Mouse (Mus musculus) midbrain, embryonic 10.5 days (tissue): ENCODE measurements at regions not wholly inside any gene's neighbourhood (a gene's known extent, or its start where the extent isn't known, plus 50 kb on each side); places are given as distances from the start of the nearest gene placed in this dataset.
"Not testable (repeated sequence)": the region's sequence is repeated elsewhere in the genome, so short reads cannot be mapped to it uniquely, and the experiment has no call there.

Experiments
- DNase-seq: peaks from one replicate; pipeline ENCODE4 v3.0.0-alpha.2; 2017; ENCODE audit warnings: low spot score
- H3K27ac ChIP-seq: fragments of 300-500 bp; sonication (generic); replicated peaks from 2 replicates; pipeline ENCODE4 v1.5.1; 2016; ENCODE audit warnings: mild to moderate bottlenecking
- H3K27me3 ChIP-seq: fragments of 300-500 bp; sonication (generic); 2 replicates; pipeline ENCODE4 v1.6.1; 2016; ENCODE audit warnings: low read depth, mild to moderate bottlenecking; ENCODE audit not compliant: poor library complexity, severe bottlenecking
- H3K36me3 ChIP-seq: fragments of 300-500 bp; sonication (generic); 2 replicates; pipeline ENCODE4 v1.6.1; 2016; ENCODE audit warnings: mild to moderate bottlenecking, moderate library complexity
- H3K4me1 ChIP-seq: fragments of 300-500 bp; sonication (generic); 2 replicates; pipeline ENCODE4 v1.6.1; 2016
- H3K4me3 ChIP-seq: fragments of 300-500 bp; sonication (generic); 2 replicates; pipeline ENCODE4 v1.5.1; 2016; ENCODE audit warnings: mild to moderate bottlenecking, moderate library complexity
- H3K9me3 ChIP-seq: fragments of 300-500 bp; sonication (generic); replicated peaks from 2 replicates; pipeline ENCODE4 v1.6.1; 2016; ENCODE audit warnings: mild to moderate bottlenecking
- WGBS: fragments of 180-500 bp; shearing (Covaris S2); methylation state at CpG from one replicate; pipeline ENCODE4 v1.1.7; 2016; 5-methylcytosine and 5-hydroxymethylcytosine counted together

- peak; percentile 52 for DNase-seq
- 13% methylated on average over 39 of the region's 39 CpGs for WGBS
- Histone ChIP-seq H3K27ac (peak overlapping the region; percentile 79), H3K4me3 (peak overlapping the region; percentile 46)
- H3K27me3 ChIP-seq, H3K4me1 ChIP-seq, H3K36me3 ChIP-seq, H3K9me3 ChIP-seq: not testable (repeated sequence)
Observed at GRCm38 (mm10) chr7:60492028-60492995, 352.3 kb upstream of the Snrpn start.

GRCm38 (mm10) chr7:60487839-60488454 lies 347.9 kb upstream of the Snrpn start:
- H3K4me3 ChIP-seq, H3K27me3 ChIP-seq, H3K36me3 ChIP-seq, H3K9me3 ChIP-seq, DNase-seq, H3K4me1 ChIP-seq, H3K27ac ChIP-seq: not testable (repeated sequence)
- 7% methylated on average over 4 of the region's 4 CpGs for WGBS

- not testable (repeated sequence) for H3K36me3 ChIP-seq, DNase-seq, H3K27me3 ChIP-seq, H3K9me3 ChIP-seq, H3K27ac ChIP-seq, H3K4me3 ChIP-seq, H3K4me1 ChIP-seq
- 56% methylated on average over 3 of the region's 3 CpGs for WGBS
Observed at GRCm38 (mm10) chr7:60450074-60450603, 310.1 kb upstream of the Snrpn start.

GRCm38 (mm10) chr7:60449239-60450073 lies 309.4 kb upstream of the Snrpn start:
- DNase-seq, H3K36me3 ChIP-seq, H3K4me1 ChIP-seq, H3K4me3 ChIP-seq, H3K27me3 ChIP-seq, H3K9me3 ChIP-seq, H3K27ac ChIP-seq: not testable (repeated sequence)
- 55% methylated on average over 2 of the region's 2 CpGs for WGBS

GRCm38 (mm10) chr7:60438781-60439180 lies 298.8 kb upstream of the Snrpn start:
- no peaks in the 10 kb centered on the region for H3K27me3 ChIP-seq
- H3K4me1 ChIP-seq = no peaks in the 10 kb centered on the region
- H3K27ac ChIP-seq = no peak overlapping the region
- no peak overlapping the region for H3K4me3 ChIP-seq
- WGBS = 57% methylated on average over 3 of the region's 3 CpGs
- H3K36me3 ChIP-seq = no peaks in the 10 kb centered on the region
- DNase-seq = no peak
- no peaks in the 10 kb centered on the region for H3K9me3 ChIP-seq

GRCm38 (mm10) chr7:60391011-60391863 lies 251.2 kb upstream of the Snrpn start:
- H3K4me1 ChIP-seq, H3K36me3 ChIP-seq, H3K27me3 ChIP-seq, H3K9me3 ChIP-seq: not testable (repeated sequence)
- Histone ChIP-seq H3K4me3 (peak overlapping the region; percentile 51), H3K27ac (peak overlapping the region; percentile 76)
- DNase-seq = peak; percentile 78
- WGBS = 10% methylated on average over 33 of the region's 33 CpGs

- WGBS = 3% methylated on average over 5 of the region's 5 CpGs
- H3K27me3 ChIP-seq, H3K36me3 ChIP-seq, DNase-seq, H3K9me3 ChIP-seq, H3K27ac ChIP-seq, H3K4me3 ChIP-seq, H3K4me1 ChIP-seq: not testable (repeated sequence)
Observed at GRCm38 (mm10) chr7:60386957-60387356, 246.9 kb upstream of the Snrpn start.

GRCm38 (mm10) chr7:60374001-60374400 lies 234.0 kb upstream of the Snrpn start:
- not testable (repeated sequence) for H3K4me3 ChIP-seq, H3K27ac ChIP-seq, H3K36me3 ChIP-seq, DNase-seq, H3K9me3 ChIP-seq, H3K4me1 ChIP-seq, H3K27me3 ChIP-seq
- 21% methylated on average over 3 of the region's 3 CpGs for WGBS

GRCm38 (mm10) chr7:60352206-60352605 lies 212.2 kb upstream of the Snrpn start:
- H3K4me3 ChIP-seq, H3K27ac ChIP-seq, H3K36me3 ChIP-seq, H3K9me3 ChIP-seq, H3K27me3 ChIP-seq, H3K4me1 ChIP-seq, DNase-seq: not testable (repeated sequence)
- 79% methylated on average over 2 of the region's 2 CpGs for WGBS
